Mouse (Mus musculus): ENCODE results near the gene Dlat. TPM values are rescaled to one million over a fixed set of nuclear protein-coding genes. Genes with fewer than 3 reads are reported as not detected.
"Not testable (repeated sequence)": the region's sequence is repeated elsewhere in the genome, so short reads cannot be mapped to it uniquely, and the experiment has no call there.

Dlat gene
- polyA plus RNA-seq, 1 experiment from 2014 or later: 45.8 TPM

GRCm38 (mm10) chr9:50646826-50647370, 12.7 kb downstream of the Dlat start:
- 84% methylated on average over 10 of the region's 10 CpGs for WGBS
- Histone ChIP-seq H3K4me3 (no peak overlapping the region), H3K4me2 (replicated peaks) (no peak overlapping the region), H3K9me3 (no peaks in the 10 kb centered on the region), H3K27ac (replicated peaks) (no peak overlapping the region), H3K36me3 (peaks cover 89% of the 10 kb centered on the region), H3K27me3 (no peaks in the 10 kb centered on the region), H3K4me1 (no peaks in the 10 kb centered on the region), H3K9ac (replicated peaks) (no peak overlapping the region)
- no peak for ATAC-seq (ENCODE audit: low FRiP score, low read depth)

- WGBS: 96% methylated on average over 11 of the region's 11 CpGs
These were observed 25.3 kb downstream of the Dlat start for GRCm38 (mm10) chr9:50634270-50634669.

GRCm38 (mm10) chr9:50633059-50633458, 26.5 kb downstream of the Dlat start:
- H3K9ac ChIP-seq (replicated peaks): no peak overlapping the region
- no peaks in the 10 kb centered on the region for H3K9me3 ChIP-seq
- H3K4me1 ChIP-seq: no peaks in the 10 kb centered on the region
- WGBS: 67% methylated on average over 2 of the region's 2 CpGs
- H3K27me3 ChIP-seq: no peaks in the 10 kb centered on the region
- no peak overlapping the region for H3K27ac ChIP-seq (replicated peaks)
- ATAC-seq (ENCODE audit: low FRiP score, low read depth): no peak
- H3K4me3 ChIP-seq: no peak overlapping the region
- no peak overlapping the region for H3K4me2 ChIP-seq (replicated peaks)
- H3K36me3 ChIP-seq: peaks cover 52% of the 10 kb centered on the region

More at GRCm38 (mm10) chr9:50634270-50634669, 25.3 kb downstream of the Dlat start:
- Histone ChIP-seq H3K4me1 (no peaks in the 10 kb centered on the region), H3K9ac (replicated peaks) (no peak overlapping the region), H3K27ac (replicated peaks) (no peak overlapping the region), H3K9me3 (no peaks in the 10 kb centered on the region), H3K27me3 (no peaks in the 10 kb centered on the region), H3K36me3 (peaks cover 61% of the 10 kb centered on the region), H3K4me2 (replicated peaks) (no peak overlapping the region), H3K4me3 (no peak overlapping the region)
- no peak for ATAC-seq (ENCODE audit: low FRiP score, low read depth)

- Histone ChIP-seq H3K36me3 (peaks cover 46% of the 10 kb centered on the region), H3K4me2 (replicated peaks) (no peak overlapping the region), H3K9me3 (no peaks in the 10 kb centered on the region), H3K9ac (replicated peaks) (no peak overlapping the region), H3K27me3 (no peaks in the 10 kb centered on the region), H3K4me1 (no peaks in the 10 kb centered on the region), H3K27ac (replicated peaks) (no peak overlapping the region), H3K4me3 (no peak overlapping the region)
- ATAC-seq (ENCODE audit: low FRiP score, low read depth): no peak
- 89% methylated on average over 6 of the region's 6 CpGs for WGBS
These were observed 27.4 kb downstream of the Dlat start for GRCm38 (mm10) chr9:50632016-50632688.

GRCm38 (mm10) chr9:50630903-50631302, 28.7 kb downstream of the Dlat start:
- H3K9ac ChIP-seq (replicated peaks); H3K4me1 ChIP-seq; H3K4me3 ChIP-seq; ATAC-seq (ENCODE audit: low FRiP score, low read depth); H3K9me3 ChIP-seq; H3K27me3 ChIP-seq; H3K4me2 ChIP-seq (replicated peaks); H3K27ac ChIP-seq (replicated peaks): not testable (repeated sequence)
- WGBS: 92% methylated on average over 6 of the region's 8 CpGs
- H3K36me3 ChIP-seq: peaks cover 36% of the 10 kb centered on the region

- Histone ChIP-seq H3K27ac (replicated peaks) (no peak overlapping the region), H3K27me3 (no peaks in the 10 kb centered on the region), H3K4me2 (replicated peaks) (peak overlapping the region; percentile 83), H3K36me3 (peaks cover 25% of the 10 kb centered on the region), H3K4me1 (peaks cover 15% of the 10 kb centered on the region), H3K4me3 (peak overlapping the region; percentile 100), H3K9me3 (no peaks in the 10 kb centered on the region), H3K9ac (replicated peaks) (no peak overlapping the region)
- ATAC-seq (ENCODE audit: low FRiP score, low read depth): 0 out of 2 replicates have a peak, but pooled peaks have one; percentile 20
- WGBS: 65% methylated on average over 9 of the region's 9 CpGs
These were observed 41.7 kb downstream of the Dlat start for GRCm38 (mm10) chr9:50617794-50618330.

- Histone ChIP-seq H3K27ac (replicated peaks) (peak within 1 kb of the TSS; percentile 86), H3K4me2 (replicated peaks) (peak within 1 kb of the TSS; percentile 83), H3K4me1 (peaks cover 15% of the 10 kb centered on the region), H3K9me3 (no peaks in the 10 kb centered on the region), H3K36me3 (peaks cover 33% of the 10 kb centered on the region), H3K9ac (replicated peaks) (peak within 1 kb of the TSS; percentile 94), H3K4me3 (peak within 1 kb of the TSS; percentile 100), H3K27me3 (no peaks in the 10 kb centered on the region)
- WGBS: under 1% methylated on average over 74 of the region's 81 CpGs
- peak; percentile 95 for ATAC-seq (ENCODE audit: low FRiP score, low read depth)
These were observed 42.6 kb downstream of the Dlat start, which contains the start of the genes Pih1d2 and Nkapd1 for GRCm38 (mm10) chr9:50616766-50617603. Gene Pih1d2 (plus strand): TSS chr9:50617321. Gene Nkapd1 (minus strand): TSS chr9:50617464.

- Histone ChIP-seq H3K4me3 (peak overlapping the region; percentile 100), H3K4me2 (replicated peaks) (peak overlapping the region; percentile 83), H3K4me1 (peaks cover 15% of the 10 kb centered on the region), H3K36me3 (peaks cover 40% of the 10 kb centered on the region), H3K9ac (replicated peaks) (peak overlapping the region; percentile 94), H3K27me3 (no peaks in the 10 kb centered on the region), H3K27ac (replicated peaks) (no peak overlapping the region), H3K9me3 (no peaks in the 10 kb centered on the region)
- ATAC-seq (ENCODE audit: low FRiP score, low read depth): no peak
- 36% methylated on average over 11 of the region's 11 CpGs for WGBS
These were observed 43.4 kb downstream of the Dlat start for GRCm38 (mm10) chr9:50616161-50616560.

- Histone ChIP-seq H3K27ac (replicated peaks) (no peak overlapping the region), H3K4me3 (no peak overlapping the region), H3K9me3 (no peaks in the 10 kb centered on the region), H3K27me3 (no peaks in the 10 kb centered on the region), H3K9ac (replicated peaks) (no peak overlapping the region), H3K36me3 (peaks cover 74% of the 10 kb centered on the region), H3K4me2 (replicated peaks) (no peak overlapping the region), H3K4me1 (peaks cover 11% of the 10 kb centered on the region)
- 93% methylated on average over 4 of the region's 4 CpGs for WGBS
- ATAC-seq (ENCODE audit: low FRiP score, low read depth): no peak
These were observed 47.5 kb downstream of the Dlat start for GRCm38 (mm10) chr9:50612115-50612514.

- WGBS: 7% methylated on average over 6 of the region's 6 CpGs
- Histone ChIP-seq H3K36me3 (peaks cover 43% of the 10 kb centered on the region), H3K27ac (replicated peaks) (peak overlapping the region; percentile 88)
These were observed 55.2 kb downstream of the Dlat start for GRCm38 (mm10) chr9:50604338-50604737.

GRCm38 (mm10) chr9:50603998-50604324, 55.6 kb downstream of the Dlat start:
- H3K27ac ChIP-seq (replicated peaks): peak overlapping the region; percentile 88
- peak overlapping the region; percentile 83 for H3K4me2 ChIP-seq (replicated peaks)
- peaks cover 23% of the 10 kb centered on the region for H3K4me1 ChIP-seq
- H3K27me3 ChIP-seq: no peaks in the 10 kb centered on the region
- peak overlapping the region; percentile 80 for H3K4me3 ChIP-seq
- H3K36me3 ChIP-seq: peaks cover 44% of the 10 kb centered on the region
- peak; percentile 90 for ATAC-seq (ENCODE audit: low FRiP score, low read depth)
- peak overlapping the region; percentile 88 for H3K9ac ChIP-seq (replicated peaks)
- H3K9me3 ChIP-seq: no peaks in the 10 kb centered on the region
- 1% methylated on average over 24 of the region's 24 CpGs for WGBS

More at GRCm38 (mm10) chr9:50604338-50604737, 55.2 kb downstream of the Dlat start:
- no peaks in the 10 kb centered on the region for H3K27me3 ChIP-seq
- H3K9ac ChIP-seq (replicated peaks): peak overlapping the region; percentile 88
- no peak for ATAC-seq (ENCODE audit: low FRiP score, low read depth)
- peaks cover 23% of the 10 kb centered on the region for H3K4me1 ChIP-seq
- H3K4me3 ChIP-seq: peak overlapping the region; percentile 80
- no peaks in the 10 kb centered on the region for H3K9me3 ChIP-seq
- peak overlapping the region; percentile 83 for H3K4me2 ChIP-seq (replicated peaks)

Measured in midbrain, embryonic 12.5 days (tissue).